Mouse (Mus musculus) fat pad, adult 2 months (tissue): ENCODE measurements around the gene Slc6a16.
"Not testable (repeated sequence)": the region's sequence is repeated elsewhere in the genome, so short reads cannot be mapped to it uniquely, and the experiment has no call there.

ENCODE experiments used
- DNase-seq: peaks from one replicate; pipeline ENCODE4 v3.0.0-alpha.2; 2011; ENCODE audit warnings: low read depth, low spot score; ENCODE audit errors: extremely low read depth

The Slc6a16 gene

GRCm38 (mm10) chr7:45247666-45248065 is 6.8 kb downstream of the Slc6a16 start:
- DNase-seq, result no peak

DNA sequence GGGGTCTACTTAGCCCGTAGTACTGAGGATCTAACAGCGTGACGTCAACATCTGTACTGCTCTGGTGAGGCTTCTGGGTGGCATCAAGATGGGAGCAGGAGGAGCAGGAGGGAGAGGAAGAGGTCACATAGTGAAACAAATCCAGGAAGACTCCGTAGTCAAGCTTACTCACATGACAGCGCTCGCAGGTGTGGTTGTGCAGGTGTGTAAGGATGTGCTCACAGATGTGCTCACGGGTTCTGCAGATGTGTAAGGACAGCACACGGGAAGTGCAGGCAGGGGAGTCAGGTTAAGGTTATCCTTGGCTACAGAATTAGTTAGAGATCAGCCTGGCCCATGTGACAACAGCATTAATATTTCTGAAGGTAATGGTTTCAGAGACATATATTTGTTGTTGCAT is 12.9 kb downstream of the Slc6a16 start:
- DNase-seq, result no peak

DNA sequence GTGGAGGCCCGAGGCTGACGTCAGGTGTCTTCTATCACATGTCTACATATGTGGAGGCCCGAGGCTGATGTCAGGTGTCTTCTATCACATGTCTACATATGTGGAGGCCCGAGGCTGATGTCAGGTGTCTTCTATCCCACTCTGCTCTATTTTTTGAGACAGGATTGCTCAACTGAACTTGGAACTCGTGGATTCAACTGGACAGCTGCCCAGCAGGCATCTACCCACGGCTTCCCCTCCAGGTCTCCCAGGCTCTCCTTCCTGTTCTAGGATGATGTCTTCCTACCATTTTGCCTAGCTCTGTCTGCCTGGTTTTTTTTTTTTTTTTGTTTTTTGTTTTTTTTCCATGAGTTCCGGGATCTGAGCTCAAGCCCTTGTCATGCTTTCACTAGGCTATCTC is 14.9 kb downstream of the Slc6a16 start:
- not testable (repeated sequence) for DNase-seq

DNA sequence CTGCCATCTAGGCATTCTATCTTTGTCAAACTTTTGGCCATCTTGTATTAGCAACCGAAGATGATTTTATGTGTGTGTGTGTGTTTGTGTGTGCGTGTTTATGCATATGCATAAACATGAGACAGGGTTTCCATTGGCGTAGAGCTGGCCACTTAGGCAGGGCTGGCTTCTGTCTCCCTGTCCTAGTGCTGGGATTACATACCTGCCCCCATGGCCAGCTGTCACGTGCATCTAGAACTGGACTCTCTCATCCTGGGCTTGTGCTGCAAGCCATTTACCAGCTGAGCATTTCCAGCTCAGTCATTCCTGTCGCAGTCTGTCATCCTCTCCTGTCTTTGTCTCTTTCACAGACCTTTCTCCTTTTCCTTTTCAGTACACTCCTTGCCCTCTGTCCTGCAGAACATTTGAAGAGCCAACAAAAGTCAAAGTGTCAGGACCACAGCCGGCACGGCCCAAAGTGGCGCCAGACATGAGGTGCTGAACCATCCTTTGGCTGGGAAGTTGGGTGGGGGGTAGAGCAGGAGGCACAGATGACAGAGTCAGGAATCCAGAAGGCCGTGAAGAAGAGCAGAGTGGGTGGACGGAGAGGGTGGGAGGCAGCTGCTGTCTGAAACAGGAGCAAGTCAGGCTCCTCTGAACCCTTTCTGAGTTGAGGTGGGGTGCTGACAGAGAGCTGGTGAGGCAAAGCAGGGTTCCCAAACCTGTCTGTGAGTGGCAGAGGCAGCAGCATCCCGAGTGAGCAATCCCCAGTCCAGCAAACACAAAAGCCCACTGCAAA is 16.4 kb downstream of the Slc6a16 start:
- DNase-seq, result no peak

DNA sequence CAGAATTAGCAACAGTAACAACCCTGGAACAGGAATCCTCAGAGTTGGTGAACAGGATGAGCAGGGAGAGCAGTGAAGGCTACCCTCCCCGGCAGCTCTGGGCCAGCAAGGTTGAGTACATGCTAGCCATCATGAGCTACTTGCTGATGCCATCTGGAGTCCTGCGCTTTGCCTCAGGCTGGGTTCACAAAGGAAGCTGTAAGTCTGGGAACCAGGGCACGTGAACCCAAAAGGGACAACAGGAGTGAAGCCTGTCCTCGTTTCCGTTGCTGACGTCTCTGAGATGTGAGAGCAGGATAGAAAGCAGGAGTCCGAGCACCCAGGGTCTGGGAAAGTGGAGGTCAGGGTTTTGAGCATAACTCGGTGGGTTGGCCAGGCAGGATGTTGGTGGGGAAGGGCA is 18.4 kb downstream of the Slc6a16 start:
- DNase-seq, result no peak

DNA sequence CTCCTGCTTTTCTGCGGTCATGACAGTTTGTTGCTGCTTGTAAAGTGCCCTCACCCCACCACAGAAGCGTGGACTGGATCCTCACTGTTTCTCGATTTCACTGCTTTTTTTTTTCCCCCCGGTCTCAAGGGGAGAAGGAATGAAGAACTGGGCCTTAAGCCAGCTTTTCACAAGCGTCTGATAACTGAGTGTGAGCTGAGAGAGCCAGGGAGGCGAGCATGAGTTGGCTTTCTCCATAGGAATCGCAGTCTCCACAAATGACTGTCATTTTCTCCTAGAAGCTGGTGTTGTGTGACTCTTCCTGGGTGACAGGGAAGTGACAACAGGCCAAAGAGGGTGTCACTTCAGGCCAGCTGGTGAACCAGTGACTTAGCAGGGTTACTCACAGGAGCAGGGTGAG is 21.4 kb downstream of the Slc6a16 start:
- DNase-seq, result no peak

- DNase-seq, result no peak
Observed at GRCm38 (mm10) chr7:45263006-45263607, 22.2 kb downstream of the Slc6a16 start.

- DNase-seq, result no peak
Observed at GRCm38 (mm10) chr7:45264348-45264747, 23.5 kb downstream of the Slc6a16 start.

GRCm38 (mm10) chr7:45265518-45265917 is 24.6 kb downstream of the Slc6a16 start:
- DNase-seq, result no peak

DNA sequence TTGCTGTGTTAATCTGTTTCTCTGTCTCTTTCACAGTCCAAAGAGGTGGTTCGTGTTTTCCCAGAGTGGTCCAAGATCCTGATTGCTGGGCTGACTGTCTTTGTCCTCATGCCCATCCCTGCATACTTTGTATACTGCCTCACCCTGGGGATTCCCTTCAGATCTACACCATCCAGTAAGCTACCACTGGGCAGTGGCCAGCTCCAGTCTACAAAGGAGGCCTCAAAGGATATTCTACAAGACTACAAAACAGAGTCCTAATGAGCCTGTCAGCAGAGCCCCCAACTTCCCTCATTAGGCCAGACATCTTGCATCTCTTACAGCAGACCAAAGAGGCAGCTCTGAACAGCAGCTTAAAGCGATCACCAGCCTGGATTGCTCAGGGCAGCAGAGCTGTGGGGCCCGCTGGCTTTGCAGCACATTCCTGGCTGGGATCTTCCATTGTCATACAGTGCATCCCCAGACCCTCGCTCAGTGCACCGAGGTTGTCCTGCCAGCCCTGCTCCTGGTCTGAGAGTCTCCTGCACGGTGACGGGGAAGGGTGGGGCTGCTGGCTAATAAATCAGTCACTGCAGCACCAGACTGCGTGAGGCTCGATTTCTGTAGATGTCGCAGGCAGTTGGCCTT is 32.0 kb downstream of the Slc6a16 start:
- no peak for DNase-seq

DNA sequence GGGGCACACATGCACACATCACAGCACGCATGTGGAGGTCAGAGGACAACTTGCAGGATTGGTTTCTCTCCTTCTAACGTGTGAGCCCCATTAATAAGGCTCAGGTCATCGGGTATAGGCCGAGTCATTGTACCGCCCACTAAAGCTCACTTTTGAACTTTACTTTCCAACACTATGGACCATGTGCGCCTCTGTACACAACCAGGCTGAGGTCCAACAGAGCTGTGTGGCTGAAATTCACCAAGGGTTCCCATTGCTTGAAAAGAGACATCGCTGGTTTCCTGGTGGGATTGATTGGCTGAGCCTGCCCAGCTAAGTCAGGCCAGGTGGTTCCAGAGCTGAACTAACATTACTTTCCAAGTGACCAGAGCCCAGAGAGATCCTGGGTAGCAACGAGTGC is 32.8 kb downstream of the Slc6a16 start:
- no peak for DNase-seq

DNA sequence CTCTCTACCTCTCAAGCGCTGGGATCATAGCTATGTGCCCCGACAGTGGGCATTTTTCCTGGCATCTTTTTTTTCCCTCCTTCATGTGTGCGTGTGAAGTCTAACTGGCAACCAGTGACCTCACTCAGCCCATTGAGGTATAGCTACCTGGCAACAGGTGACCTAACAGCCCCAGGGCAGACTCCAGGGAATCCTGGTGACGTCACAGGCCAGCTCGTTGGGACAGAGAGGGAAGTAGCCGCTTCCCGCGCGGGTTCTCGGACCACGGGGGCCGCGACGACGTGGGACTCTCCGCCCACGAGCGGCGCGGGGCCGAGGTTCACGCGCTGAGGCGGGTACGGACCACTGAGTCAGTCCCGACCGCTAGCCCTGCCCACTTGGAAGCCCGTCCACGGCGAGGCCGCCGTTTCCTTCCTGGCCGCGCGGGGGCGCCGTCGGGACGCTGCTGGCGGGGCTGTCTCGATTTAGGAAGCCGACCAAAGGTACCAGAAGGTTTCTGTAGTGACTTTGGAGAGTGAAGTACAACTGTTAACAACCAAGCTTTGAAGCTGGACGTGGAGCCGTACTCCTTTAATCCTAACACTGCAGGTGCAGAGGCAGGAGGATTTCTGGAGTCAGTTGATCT is 36.4 kb downstream of the Slc6a16 start, which contains the start of gene Slc6a21:
Gene Slc6a21, plus strand, starts transcription at position 378 of the 625 bp plus-strand sequence.
- DNase-seq, result no peak

- DNase-seq, result no peak
Observed at GRCm38 (mm10) chr7:45286486-45286885, 45.6 kb downstream of the Slc6a16 start.

DNA sequence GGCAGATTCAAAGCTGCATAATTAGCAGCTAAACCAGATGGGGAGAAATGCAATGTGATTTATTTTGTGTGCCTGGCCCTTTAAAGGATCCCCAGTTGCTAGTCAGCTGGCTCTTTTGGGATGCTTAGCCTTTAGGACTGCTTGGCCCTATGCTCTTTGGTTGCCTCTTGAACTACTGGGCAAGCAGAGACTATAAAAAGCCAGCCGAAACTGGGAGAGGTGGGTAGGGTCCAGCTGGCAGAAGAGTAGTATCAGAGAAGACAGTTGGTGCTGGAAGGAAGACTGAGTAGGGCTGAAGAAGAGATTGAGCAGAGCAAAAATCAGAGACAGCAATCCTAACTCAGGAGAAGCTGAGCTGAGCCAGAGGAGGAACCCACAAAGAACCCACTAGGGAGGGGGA is 55.7 kb downstream of the Slc6a16 start:
- no peak for DNase-seq

- DNase-seq, result no peak
Observed at GRCm38 (mm10) chr7:45297563-45297962, 56.7 kb downstream of the Slc6a16 start.

- no peak for DNase-seq
Observed at GRCm38 (mm10) chr7:45299752-45300151, 58.9 kb downstream of the Slc6a16 start.

GRCm38 (mm10) chr7:45300270-45300669 is 59.4 kb downstream of the Slc6a16 start:
- DNase-seq, result no peak

- DNase-seq, result no peak
Observed at GRCm38 (mm10) chr7:45302626-45303025, 61.7 kb downstream of the Slc6a16 start.

GRCm38 (mm10) chr7:45304869-45305268 is 64.0 kb downstream of the Slc6a16 start:
- no peak for DNase-seq

- no peak for DNase-seq
Observed at GRCm38 (mm10) chr7:45305275-45305674, 64.4 kb downstream of the Slc6a16 start.

GRCm38 (mm10) chr7:45308551-45309240 is 67.8 kb downstream of the Slc6a16 start:
- no peak for DNase-seq
